Mouse (Mus musculus) midbrain, embryonic 13.5 days (tissue): Measurements from ENCODE around the gene Zfp2. TPM values are rescaled to one million over a fixed set of nuclear protein-coding genes. Genes with fewer than 3 reads are reported as not detected.

Experiments used
- ATAC-seq: fragments of 200-750 bp; cut with Nextera tagmentation; 2 replicates; pipeline ENCODE4 v1.8.0; 2017; ENCODE audit warnings: mild to moderate bottlenecking, moderate TSS enrichment, moderate library complexity
- H3K27ac ChIP-seq: fragments of 300-500 bp; sonication (generic); 2 replicates; pipeline ENCODE4 v1.5.1; 2015; ENCODE audit warnings: inconsistent platforms, mild to moderate bottlenecking, moderate library complexity
- H3K27me3 ChIP-seq: fragments of 300-500 bp; sonication (generic); 2 replicates; pipeline ENCODE4 v1.6.1; 2015; ENCODE audit warnings: mild to moderate bottlenecking, inconsistent platforms
- H3K36me3 ChIP-seq: fragments of 300-500 bp; sonication (generic); 2 replicates; pipeline ENCODE4 v1.6.1; 2015; ENCODE audit warnings: mild to moderate bottlenecking, inconsistent platforms
- H3K4me1 ChIP-seq: fragments of 300-500 bp; sonication (generic); replicated peaks from 2 replicates; pipeline ENCODE4 v1.6.1; 2015; ENCODE audit warnings: inconsistent platforms
- H3K4me2 ChIP-seq: fragments of 300-500 bp; sonication (generic); replicated peaks from 2 replicates; pipeline ENCODE4 v1.6.1; 2015; ENCODE audit warnings: moderate library complexity, mild to moderate bottlenecking, inconsistent platforms
- H3K4me3 ChIP-seq: fragments of 300-500 bp; sonication (generic); replicated peaks from 2 replicates; pipeline ENCODE4 v1.5.1; 2015; ENCODE audit warnings: mild to moderate bottlenecking, inconsistent platforms
- H3K9ac ChIP-seq: fragments of 300-500 bp; sonication (generic); replicated peaks from 2 replicates; pipeline ENCODE4 v1.6.1; 2015; ENCODE audit warnings: mild to moderate bottlenecking, inconsistent platforms
- H3K9me3 ChIP-seq: fragments of 300-500 bp; sonication (generic); 2 replicates; pipeline ENCODE4 v1.6.1; 2016; ENCODE audit warnings: mild to moderate bottlenecking, inconsistent platforms
- WGBS: fragments of 180-500 bp; shearing (Covaris S2); methylation state at CpG from one replicate; pipeline ENCODE4 v1.1.7; 2015; 5-methylcytosine and 5-hydroxymethylcytosine counted together
- polyA plus RNA-seq: library from polyadenylated mRNA; unstranded; fragments of >200 nt; fragmentation: Nextera tagmentation; extraction: Ambion mirVana; gene quantifications from 2 replicates; pipeline ENCODE4 v1.2.1, GENCODE M21; 2015

Zfp2 gene
- 51.9 and 53.2 TPM in 2 replicates for polyA plus RNA-seq

GRCm38 (mm10) chr11:50915671-50916320 lies at the start of gene Zfp2:
Gene Zfp2, minus strand, starts transcription at chr11:50916165.
- Histone ChIP-seq H3K4me2 (peak within 1 kb of the TSS; percentile 51), H3K4me3 (peak within 1 kb of the TSS; percentile 75), H3K27ac (peak within 1 kb of the TSS; percentile 87), H3K36me3 (peaks cover 35% of the 10 kb centered on the region), H3K9ac (peak within 1 kb of the TSS; percentile 93), H3K9me3 (peaks cover 22% of the 10 kb centered on the region), H3K27me3 (no peaks in the 10 kb centered on the region), H3K4me1 (peaks cover 14% of the 10 kb centered on the region)
- WGBS: under 1% methylated on average over 47 of the region's 47 CpGs
- peak; percentile 99 for ATAC-seq

- no peak for ATAC-seq
- Histone ChIP-seq H3K4me3 (no peak overlapping the region), H3K36me3 (no peaks in the 10 kb centered on the region), H3K4me1 (0 out of 2 replicates have a peak, but pooled peaks cover 9% of the 10 kb centered on the region), H3K27me3 (no peaks in the 10 kb centered on the region), H3K9me3 (no peaks in the 10 kb centered on the region), H3K9ac (no peak overlapping the region), H3K4me2 (no peak overlapping the region), H3K27ac (no peak overlapping the region)
- WGBS: 89% methylated on average over 2 of the region's 2 CpGs
Observed at GRCm38 (mm10) chr11:50964886-50965285, 48.9 kb upstream of the Zfp2 start.

DNA sequence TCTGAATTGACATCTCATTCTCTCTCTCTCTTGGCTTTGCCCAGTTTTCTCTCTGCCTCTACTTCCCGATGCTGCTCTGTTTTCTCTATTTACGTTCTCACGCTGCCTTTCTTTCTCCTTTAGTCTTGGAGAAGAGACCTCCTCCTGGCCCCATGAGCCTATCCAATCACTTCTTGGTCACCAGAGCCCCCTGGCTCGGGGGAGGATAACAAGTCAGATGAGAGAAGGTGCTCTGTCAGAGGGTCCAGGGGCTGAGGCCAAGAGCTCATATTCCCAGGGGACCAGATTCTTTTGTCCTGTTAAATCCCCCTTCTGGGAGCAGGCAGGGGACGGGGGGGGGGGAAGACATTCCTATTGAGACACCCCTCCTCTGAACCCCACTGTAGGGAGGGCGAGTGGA lies 37.7 kb upstream of the Zfp2 start, which contains the start of gene Prop1:
Gene Prop1, minus strand, starts transcription at position 101 of the 400 bp plus-strand sequence.
- H3K9me3 ChIP-seq: no peaks in the 10 kb centered on the region
- 63% methylated on average over 6 of the region's 6 CpGs for WGBS

DNA sequence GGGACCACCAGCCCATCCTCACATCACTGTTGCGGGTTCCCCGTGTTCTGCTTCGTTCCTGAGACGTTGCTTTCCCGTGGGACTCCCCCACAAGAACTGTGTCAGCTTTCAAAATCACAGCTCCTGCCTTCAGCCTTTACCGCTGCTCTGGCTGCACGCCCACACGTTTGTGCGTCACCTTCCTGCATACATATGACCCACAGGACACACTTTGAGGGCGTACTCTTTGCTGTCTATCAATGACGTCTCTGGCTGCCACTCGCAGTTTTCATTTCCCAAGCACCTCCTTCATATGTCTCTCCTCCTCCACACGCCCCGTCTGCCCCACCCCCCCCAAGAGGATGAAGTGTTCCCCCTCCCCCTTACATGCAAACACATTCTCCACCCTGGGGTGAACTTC lies 36.3 kb upstream of the Zfp2 start:
- no peaks in the 10 kb centered on the region for H3K4me1 ChIP-seq
- H3K4me3 ChIP-seq: no peak overlapping the region
- no peaks in the 10 kb centered on the region for H3K36me3 ChIP-seq
- no peaks in the 10 kb centered on the region for H3K27me3 ChIP-seq
- no peak overlapping the region for H3K27ac ChIP-seq
- WGBS: 83% methylated on average over 14 of the region's 14 CpGs
- no peak for ATAC-seq
- no peak overlapping the region for H3K9ac ChIP-seq
- no peaks in the 10 kb centered on the region for H3K9me3 ChIP-seq
- no peak overlapping the region for H3K4me2 ChIP-seq

More for the DNA sequence above, 37.7 kb upstream of the Zfp2 start, which contains the start of gene Prop1:
- H3K4me3 ChIP-seq: no peak within 1 kb of the TSS
- H3K4me1 ChIP-seq: no peaks in the 10 kb centered on the region
- no peak within 1 kb of the TSS for H3K9ac ChIP-seq
- H3K27ac ChIP-seq: no peak within 1 kb of the TSS
- no peaks in the 10 kb centered on the region for H3K36me3 ChIP-seq
- ATAC-seq: no peak
- H3K27me3 ChIP-seq: no peaks in the 10 kb centered on the region
- H3K4me2 ChIP-seq: no peak within 1 kb of the TSS

GRCm38 (mm10) chr11:50943506-50943905 lies 27.5 kb upstream of the Zfp2 start, which contains the start of gene 4933414I15Rik:
Gene 4933414I15Rik, minus strand, starts transcription at chr11:50943765.
- 84% methylated on average over 14 of the region's 14 CpGs for WGBS
- ATAC-seq: no peak

DNA sequence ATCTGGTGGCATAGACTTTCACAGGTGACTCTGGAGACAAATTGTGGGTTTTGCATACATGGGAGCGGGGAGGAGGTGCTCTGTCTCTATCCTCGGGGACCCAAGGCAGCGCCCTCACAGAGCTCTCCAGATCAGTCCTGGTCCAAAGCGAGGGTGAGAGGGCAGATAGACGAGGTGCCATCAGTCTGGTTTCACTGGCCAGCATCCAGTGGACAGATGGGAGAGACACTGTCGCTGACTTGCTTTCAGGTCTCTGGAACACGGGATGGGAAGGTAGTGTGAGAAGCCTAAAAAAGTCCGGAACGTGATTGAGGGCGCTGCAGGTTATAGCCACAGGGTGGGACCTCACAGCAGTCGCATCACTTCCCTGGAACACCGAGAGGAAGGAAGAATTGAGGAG lies 26.4 kb upstream of the Zfp2 start:
- Histone ChIP-seq H3K4me3 (no peak overlapping the region), H3K4me1 (no peaks in the 10 kb centered on the region), H3K4me2 (no peak overlapping the region), H3K36me3 (no peaks in the 10 kb centered on the region), H3K9ac (no peak overlapping the region), H3K27me3 (no peaks in the 10 kb centered on the region), H3K9me3 (no peaks in the 10 kb centered on the region), H3K27ac (no peak overlapping the region)
- WGBS: 74% methylated on average over 12 of the region's 12 CpGs
- no peak for ATAC-seq

More at GRCm38 (mm10) chr11:50943506-50943905, 27.5 kb upstream of the Zfp2 start, which contains the start of gene 4933414I15Rik:
- H3K4me1 ChIP-seq: no peaks in the 10 kb centered on the region
- H3K36me3 ChIP-seq: no peaks in the 10 kb centered on the region
- H3K4me3 ChIP-seq: no peak within 1 kb of the TSS
- no peaks in the 10 kb centered on the region for H3K27me3 ChIP-seq
- H3K9me3 ChIP-seq: no peaks in the 10 kb centered on the region
- no peak within 1 kb of the TSS for H3K27ac ChIP-seq
- no peak within 1 kb of the TSS for H3K4me2 ChIP-seq
- no peak within 1 kb of the TSS for H3K9ac ChIP-seq

DNA sequence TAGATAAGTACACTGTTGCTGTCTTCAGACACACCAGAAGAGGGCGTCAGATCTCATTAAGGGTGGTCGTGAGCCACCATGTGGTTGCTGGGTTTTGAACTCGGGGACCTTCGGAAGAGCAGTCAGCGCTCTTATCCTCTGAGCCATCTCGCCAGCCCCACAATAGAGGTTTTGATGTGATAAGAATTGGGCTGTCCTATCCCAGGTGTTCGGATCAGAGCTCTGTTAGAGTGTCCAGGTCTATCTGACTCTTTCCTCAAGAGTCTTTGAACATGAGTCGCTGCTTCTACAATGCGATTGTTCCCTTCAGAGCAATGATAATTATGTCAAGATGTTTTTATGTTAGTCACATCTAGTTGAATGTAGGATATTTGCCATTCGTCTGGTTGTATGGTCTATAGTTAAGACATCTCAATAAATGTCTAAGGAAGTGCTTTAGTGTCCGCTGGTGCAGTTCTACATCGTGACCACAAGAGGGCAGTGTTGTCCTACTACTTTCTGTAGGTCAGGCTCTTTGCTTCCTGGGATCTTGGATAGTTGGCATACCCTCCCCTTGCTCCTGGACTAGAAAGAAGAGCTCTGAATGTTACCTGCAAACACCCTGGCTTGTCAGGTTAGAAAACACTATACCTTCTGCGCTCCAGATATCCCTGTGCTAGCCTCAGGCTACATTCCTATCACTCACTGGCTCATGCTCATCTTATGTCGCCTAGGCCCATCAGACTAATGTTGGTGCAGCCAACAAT lies 23.8 kb upstream of the Zfp2 start:
- Histone ChIP-seq H3K4me1 (no peaks in the 10 kb centered on the region), H3K4me2 (no peak overlapping the region), H3K36me3 (no peaks in the 10 kb centered on the region), H3K27me3 (no peaks in the 10 kb centered on the region), H3K9ac (no peak overlapping the region), H3K4me3 (no peak overlapping the region), H3K27ac (no peak overlapping the region), H3K9me3 (no peaks in the 10 kb centered on the region)
- 31% methylated on average over 14 of the region's 14 CpGs for WGBS
- peak; percentile 73 for ATAC-seq

DNA sequence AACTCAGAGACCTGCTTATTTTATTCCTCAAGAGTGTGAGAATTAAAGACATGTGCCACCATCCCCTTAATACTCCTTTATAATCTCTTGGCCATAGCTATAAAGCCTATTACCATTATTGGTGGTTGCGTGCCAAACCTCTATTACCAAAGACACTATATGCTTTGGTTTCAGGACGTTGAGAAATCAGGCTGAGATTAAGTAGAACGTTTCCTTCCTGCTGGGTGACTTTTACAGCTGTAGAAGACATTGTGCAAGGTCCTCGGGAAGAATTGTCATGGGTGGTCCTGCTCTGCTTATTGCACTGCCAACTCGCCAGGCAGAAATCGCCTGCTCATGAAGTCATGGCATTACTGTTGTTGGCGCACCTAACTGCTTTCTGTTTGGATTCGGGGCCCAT lies 22.5 kb upstream of the Zfp2 start:
- Histone ChIP-seq H3K4me3 (no peak overlapping the region), H3K27ac (no peak overlapping the region), H3K9ac (no peak overlapping the region), H3K9me3 (no peaks in the 10 kb centered on the region), H3K4me1 (no peaks in the 10 kb centered on the region), H3K36me3 (no peaks in the 10 kb centered on the region), H3K4me2 (no peak overlapping the region), H3K27me3 (no peaks in the 10 kb centered on the region)
- 86% methylated on average over 8 of the region's 8 CpGs for WGBS
- ATAC-seq: no peak

DNA sequence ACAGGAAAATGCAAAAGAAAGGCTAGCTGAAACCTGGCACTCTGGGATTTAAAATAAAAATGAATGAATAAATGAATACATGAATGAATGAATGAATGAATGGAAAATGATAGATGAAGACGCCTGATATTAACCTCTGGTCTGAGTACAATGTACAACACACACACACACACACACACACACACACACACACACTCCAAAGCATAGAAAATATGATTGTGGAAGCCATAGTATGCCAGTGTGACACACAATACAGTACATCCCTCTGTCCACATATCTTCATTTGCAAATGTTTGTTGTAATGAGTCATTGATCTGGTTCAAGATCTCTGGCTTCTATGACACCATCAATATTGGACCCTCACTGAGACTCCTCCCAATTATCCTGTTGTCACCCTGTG lies 16.1 kb upstream of the Zfp2 start:
- WGBS: 71% methylated on average over 1 of the region's 1 CpGs
- peak; percentile 66 for ATAC-seq
- H3K36me3 ChIP-seq: no peaks in the 10 kb centered on the region
- H3K9me3 ChIP-seq: no peaks in the 10 kb centered on the region
- peak overlapping the region; percentile 49 for H3K27ac ChIP-seq
- H3K4me2 ChIP-seq: peak overlapping the region; percentile 85
- H3K27me3 ChIP-seq: no peaks in the 10 kb centered on the region
- peak overlapping the region; percentile 60 for H3K4me3 ChIP-seq
- peaks cover 12% of the 10 kb centered on the region for H3K4me1 ChIP-seq
- no peak overlapping the region for H3K9ac ChIP-seq

GRCm38 (mm10) chr11:50931451-50931866 lies 15.5 kb upstream of the Zfp2 start, which contains the start of gene Zfp354b:
Gene Zfp354b, minus strand, starts transcription at chr11:50931633.
- Histone ChIP-seq H3K4me2 (peak within 1 kb of the TSS; percentile 85), H3K27me3 (no peaks in the 10 kb centered on the region), H3K9me3 (no peaks in the 10 kb centered on the region), H3K36me3 (no peaks in the 10 kb centered on the region), H3K9ac (peak within 1 kb of the TSS; percentile 74), H3K4me1 (peaks cover 12% of the 10 kb centered on the region), H3K4me3 (peak within 1 kb of the TSS; percentile 60), H3K27ac (peak within 1 kb of the TSS; percentile 79)
- peak; percentile 96 for ATAC-seq
- WGBS: under 1% methylated on average over 18 of the region's 18 CpGs

- H3K9ac ChIP-seq: peak overlapping the region; percentile 74
- WGBS: 4% methylated on average over 16 of the region's 16 CpGs
- peak; percentile 75 for ATAC-seq
- H3K4me2 ChIP-seq: peak overlapping the region; percentile 85
- peak overlapping the region; percentile 60 for H3K4me3 ChIP-seq
- peak overlapping the region; percentile 79 for H3K27ac ChIP-seq
- peaks cover 12% of the 10 kb centered on the region for H3K4me1 ChIP-seq
- H3K9me3 ChIP-seq: no peaks in the 10 kb centered on the region
- H3K27me3 ChIP-seq: no peaks in the 10 kb centered on the region
- no peaks in the 10 kb centered on the region for H3K36me3 ChIP-seq
Observed at GRCm38 (mm10) chr11:50931021-50931420, 15.1 kb upstream of the Zfp2 start.

DNA sequence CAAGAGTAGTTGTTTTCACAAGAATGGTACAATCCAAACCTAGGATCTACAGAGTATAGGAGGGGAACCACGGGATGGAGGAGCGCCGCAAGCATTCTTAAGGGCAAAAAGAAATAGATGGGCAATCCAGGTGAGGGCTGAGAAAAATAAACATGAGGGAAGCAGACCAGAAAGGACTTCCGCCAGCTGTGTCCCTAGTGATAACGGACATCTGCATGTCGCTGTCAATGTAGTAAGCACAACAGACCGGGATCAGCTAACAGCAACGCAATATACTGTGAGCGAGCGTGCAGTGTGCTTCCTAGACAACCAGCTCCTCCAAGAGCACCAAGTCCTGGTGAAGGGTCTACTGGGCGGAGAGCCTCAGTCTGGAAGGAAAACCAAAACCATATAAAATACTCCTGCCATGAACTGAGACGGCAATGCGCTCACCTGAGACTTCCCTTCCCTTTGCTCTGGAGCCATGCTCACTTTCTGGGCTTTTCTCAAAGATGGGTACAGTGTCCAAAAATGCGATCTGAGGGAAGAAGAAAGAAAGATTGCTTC lies 14.6 kb upstream of the Zfp2 start:
- ATAC-seq: no peak
- Histone ChIP-seq H3K27ac (peak overlapping the region; percentile 79; the same call in 1 of the 2 replicates), H3K9me3 (no peaks in the 10 kb centered on the region), H3K4me2 (peak overlapping the region; percentile 85), H3K9ac (peak overlapping the region; percentile 74), H3K4me3 (peak overlapping the region; percentile 60), H3K4me1 (peaks cover 12% of the 10 kb centered on the region), H3K27me3 (no peaks in the 10 kb centered on the region), H3K36me3 (no peaks in the 10 kb centered on the region)
- WGBS: 29% methylated on average over 14 of the region's 14 CpGs
